Mouse (Mus musculus) yolk sac, embryonic 10.5 days (tissue): ENCODE results near the gene Gnai3.
A peak's percentile ranks its signal among the peaks of the same experiment; 100 is the strongest.

Source experiments
- DNase-seq: peaks from one replicate; pipeline ENCODE4 v3.0.0-alpha.2; 2017; ENCODE audit warnings: low spot score

Gnai3 gene

DNA sequence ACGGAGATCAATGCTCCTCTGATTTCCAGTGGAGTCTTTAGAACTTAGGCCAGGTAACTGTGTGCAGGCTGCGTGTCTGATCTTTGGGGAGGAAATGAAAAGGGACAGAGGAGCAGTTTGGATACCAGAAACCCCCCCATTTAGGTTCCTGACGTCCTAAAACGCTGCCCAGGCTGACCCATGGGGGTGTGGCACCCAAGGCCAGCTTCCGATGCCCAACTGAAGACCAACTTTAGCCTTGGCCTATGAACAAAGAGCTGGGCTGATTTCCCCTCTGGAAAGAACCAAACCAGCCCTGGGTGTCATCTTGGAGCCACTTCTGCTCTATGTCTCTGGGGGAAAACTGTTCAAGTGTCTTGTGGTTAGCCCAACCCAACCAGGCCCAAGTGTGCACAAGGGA lies 18.1 kb upstream of the Gnai3 start:
- DNase-seq: no peak

DNA sequence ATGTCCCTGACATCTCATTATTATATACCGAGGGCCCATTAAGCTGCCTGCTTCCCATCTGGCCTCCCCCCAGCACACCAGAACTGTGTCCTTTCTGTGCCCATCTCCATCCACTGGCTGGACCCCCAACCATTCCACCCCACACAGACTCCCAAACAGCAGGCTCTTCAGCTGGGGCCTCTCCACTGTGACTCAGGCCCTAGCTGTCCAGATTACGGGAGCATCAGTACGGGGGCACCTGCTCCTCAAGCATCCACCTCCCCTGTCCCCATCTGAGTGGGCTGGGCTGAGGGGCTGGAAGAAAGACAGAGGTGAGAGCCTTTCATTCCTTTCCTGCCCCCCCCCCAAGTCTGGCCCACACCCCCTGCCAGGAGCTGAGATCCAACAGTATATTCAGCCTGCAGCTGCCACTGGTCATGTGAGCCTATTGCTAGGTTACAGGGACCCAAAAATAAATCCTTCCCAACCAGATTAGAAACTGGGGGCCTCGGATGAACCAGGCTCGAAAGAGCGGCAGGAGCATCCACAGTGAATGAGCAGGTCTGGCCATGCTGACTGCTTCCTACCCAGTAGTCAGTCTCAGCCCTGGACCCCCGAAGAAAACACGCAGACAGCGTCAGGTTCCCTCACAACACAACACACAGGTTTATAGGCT lies 12.6 kb upstream of the Gnai3 start:
- DNase-seq: no peak

DNA sequence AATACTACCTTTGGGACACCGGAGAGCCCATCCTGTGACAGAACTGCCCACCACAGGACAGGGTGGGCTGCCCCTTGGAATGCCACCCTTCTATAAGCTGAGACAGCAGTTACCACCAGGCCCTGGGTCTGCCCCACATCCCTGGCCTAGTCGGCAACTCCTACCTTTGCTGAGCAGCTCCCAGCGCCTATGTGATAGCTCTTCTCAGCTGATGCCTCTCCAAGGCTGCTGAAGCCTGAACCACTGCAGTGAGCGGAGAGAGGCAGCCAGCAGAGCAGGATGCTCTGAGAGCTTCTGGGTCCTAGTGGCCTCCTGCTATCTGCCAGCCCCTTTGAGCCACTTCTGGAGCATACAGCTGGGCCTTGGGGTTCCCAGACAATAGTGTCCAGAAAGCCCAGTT lies 8.7 kb upstream of the Gnai3 start, which contains the start of gene Gpr61:
TSS of gene Gpr61 (minus strand) at position 227 of the 400 bp plus-strand sequence.
- no peak for DNase-seq

DNA sequence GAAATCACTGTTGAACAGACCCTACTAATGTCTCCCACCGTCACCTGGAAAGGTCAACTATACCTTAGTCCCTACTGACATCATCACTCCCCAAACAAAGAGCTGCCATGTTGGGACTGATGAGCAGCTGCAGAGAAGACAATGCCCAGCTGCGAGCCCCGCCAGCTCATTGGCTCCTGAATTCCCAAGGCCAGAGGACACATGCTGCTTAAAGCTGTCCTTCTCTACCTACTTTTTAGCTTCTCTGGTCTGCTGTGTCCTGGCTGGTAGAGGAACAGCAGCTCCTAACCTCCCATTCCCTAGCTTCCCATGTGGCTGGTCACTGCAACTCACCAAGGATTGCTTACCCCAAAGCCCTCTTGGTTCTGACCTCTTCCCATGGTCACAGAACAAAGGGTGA lies 6.3 kb upstream of the Gnai3 start:
- no peak for DNase-seq

DNA sequence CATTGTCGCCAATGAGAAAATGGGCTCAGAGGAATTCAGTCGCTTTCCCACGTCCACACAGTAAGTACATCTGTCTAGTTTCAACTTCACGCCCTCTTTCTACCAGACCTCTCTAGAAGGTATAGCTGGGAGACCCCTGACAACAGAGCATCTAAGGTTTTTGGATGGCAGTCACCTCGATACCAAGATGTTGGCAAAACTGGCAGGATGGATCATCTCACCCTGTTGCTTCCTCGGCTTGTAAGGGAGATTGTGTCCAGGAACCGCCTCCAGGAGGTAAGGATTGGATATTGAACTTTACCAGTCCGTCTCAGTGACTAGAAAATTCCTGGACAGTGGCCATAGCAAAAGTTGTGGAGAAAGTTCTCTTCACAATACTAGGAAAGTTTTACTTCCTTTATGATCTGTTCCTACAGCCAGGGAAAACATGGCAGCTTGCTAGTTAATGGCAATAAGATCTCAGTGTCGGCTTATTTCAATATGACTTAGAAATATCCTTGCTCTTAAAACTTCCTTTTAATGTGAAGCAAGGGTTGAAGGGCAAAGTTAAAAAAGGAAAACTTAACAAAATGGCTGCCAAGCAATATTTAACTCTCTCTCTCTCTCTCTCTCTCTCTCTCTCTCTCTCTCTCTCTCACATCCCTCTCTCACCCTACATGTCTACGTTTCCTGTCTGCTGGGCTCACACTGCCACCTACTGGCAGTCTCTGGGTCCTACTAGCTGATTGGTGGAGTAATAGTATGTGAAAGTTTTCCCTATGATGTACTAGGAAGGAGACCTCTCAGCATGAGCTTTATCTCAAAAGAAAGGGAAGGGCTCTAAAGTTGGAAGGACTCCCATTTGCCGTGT lies 1.7 kb upstream of the Gnai3 start:
- peak; percentile 86 for DNase-seq

DNA sequence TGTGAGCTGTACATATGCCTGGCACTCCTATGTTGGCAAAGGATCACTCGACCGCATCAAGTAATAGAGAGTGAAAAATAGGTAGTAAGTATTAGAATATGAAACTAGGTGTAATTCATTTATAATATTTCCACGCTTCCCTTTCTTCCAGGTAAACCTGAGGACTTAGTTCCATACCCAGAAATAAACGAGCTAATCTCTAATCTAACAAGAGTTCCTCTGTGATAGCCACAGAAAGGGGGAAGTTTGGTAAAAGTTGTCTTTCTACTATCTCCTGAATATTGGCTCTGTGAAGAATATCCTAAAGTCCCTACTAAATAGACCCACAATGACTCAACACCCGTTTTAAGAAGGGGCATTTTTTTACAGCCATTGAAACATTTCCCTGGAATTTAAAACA lies 725 bp upstream of the Gnai3 start:
- DNase-seq: no peak

DNA sequence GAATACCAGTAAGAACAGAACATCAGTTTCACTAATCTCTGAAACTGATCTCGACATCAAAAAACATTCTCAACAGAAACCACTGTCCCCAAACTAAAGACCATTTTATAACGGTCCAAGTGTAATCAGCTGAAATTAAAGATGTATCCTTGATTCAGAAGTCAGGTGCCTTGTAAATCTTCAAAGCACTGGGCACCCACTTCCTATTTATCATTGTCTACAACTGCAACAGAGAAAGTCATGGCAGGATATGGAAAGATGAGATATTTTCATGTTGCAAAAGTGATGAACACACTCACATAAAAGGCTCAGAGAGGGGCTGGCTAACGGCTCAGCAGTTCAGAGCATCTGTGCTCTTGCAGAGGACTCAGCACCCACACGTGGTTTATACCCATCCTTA lies 5.2 kb downstream of the Gnai3 start:
- DNase-seq: no peak

DNA sequence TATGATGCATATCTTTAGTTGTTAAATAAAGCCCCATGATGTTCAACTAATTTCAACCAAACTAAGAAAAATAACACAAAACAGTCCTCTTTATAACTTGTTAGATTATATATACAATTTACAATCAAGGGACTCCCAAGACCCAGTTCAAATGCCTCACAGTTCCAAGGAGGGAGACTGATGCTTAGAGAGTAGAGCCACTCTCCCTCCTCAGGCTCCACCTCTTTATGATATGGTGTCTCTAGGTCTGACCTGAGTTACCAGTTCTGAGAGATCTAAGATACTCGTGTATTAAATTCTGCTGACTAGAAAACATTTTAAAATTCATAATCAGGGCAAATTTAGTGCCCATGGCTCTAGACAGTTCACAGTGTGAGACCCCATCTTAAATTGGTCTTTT lies 6.8 kb downstream of the Gnai3 start:
- no peak for DNase-seq

DNA sequence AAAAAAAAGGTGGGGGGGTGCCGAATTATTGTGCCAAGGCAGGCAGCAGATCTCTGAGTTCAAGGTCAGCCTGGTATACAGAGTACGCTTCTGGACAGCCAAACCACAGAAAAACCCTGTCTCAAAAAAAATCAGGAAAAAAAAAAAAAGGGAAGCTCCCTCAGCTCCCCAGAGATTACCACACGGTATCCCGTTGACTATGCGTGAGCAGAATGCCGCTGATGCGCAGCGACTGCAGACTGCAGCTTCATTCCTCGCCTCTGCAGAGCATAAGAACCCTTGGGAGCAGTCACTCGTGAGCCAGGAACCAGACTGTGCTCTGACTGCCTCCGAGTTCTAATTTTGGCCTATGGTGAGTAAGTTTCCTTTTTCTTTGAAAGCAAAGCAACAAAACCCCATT lies 11.2 kb downstream of the Gnai3 start:
- DNase-seq: no peak

DNA sequence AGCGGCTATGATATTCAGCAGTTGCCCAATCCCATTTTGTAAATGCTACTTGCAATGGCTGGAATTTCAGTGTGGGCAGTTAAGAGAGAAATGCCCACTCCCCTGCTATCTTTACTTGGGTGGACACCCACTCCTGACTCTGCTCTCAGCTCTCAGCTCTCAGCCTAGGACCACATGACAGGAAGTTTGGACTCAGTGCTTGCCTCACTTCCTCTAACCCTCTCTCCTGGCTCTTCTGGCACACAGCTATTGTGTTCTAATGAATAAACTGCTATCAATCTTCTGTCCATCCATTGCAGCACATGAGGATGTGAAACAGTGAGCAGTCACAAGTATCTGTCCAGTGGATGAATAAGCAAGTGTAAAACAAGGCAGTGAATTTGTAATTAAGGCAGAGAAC lies 13.5 kb downstream of the Gnai3 start:
- DNase-seq: no peak

DNA sequence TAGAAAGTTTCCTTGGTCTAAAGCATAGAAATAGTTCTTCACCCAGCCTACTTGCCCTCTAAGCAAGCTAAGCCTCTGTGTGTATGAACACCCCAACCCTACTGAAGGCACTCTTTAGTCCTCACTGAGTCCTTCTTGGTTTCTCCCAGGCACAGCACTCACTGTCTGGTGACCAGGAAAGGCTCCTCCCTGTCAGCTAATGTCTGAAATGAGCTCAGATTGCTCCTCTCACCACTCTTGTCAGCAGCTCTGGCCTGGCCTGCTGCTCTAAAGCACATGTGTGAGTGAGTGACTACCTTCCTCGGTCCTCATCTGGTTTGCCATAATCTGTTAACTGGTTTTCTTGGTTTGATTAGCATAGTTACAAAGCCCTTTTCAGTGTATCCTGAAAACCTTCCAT lies 14.1 kb downstream of the Gnai3 start:
- no peak for DNase-seq

DNA sequence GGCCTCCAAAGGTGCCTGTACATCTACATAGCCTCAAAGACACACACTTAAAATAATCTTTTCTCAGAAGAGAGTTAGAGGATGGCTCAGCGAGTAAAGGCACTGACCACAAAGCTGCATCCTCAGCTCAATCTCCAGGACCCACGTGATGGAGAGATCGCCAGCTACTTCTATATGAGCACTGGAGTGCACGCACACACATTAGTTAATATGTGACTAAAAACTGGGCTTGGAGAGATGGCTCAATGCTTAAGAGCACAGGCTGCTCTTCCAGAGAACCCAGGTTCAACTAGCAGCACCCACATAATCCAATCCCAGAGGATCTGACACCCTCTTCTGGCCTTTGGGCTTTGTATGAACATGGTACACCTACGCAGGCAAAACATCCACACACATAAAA lies 14.7 kb downstream of the Gnai3 start:
- DNase-seq: peak; percentile 68

DNA sequence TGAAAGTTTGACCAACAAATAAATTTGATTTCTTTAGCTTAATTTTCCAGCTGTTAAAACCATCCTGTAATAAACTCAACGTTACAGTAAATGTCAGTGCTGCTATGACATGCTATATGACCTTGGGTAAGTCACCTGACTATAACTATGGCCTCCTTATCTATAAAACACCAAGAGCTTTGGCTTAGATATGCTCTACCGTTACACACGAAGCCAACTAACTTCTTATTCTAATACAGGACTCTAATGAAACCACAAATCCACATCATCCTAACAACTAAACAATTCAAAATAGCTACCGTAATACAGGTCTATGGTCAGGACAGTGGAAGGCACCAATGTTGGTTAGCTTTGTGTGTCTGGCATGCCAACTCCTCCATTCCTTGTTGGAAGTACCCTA lies 16.1 kb downstream of the Gnai3 start:
- no peak for DNase-seq

DNA sequence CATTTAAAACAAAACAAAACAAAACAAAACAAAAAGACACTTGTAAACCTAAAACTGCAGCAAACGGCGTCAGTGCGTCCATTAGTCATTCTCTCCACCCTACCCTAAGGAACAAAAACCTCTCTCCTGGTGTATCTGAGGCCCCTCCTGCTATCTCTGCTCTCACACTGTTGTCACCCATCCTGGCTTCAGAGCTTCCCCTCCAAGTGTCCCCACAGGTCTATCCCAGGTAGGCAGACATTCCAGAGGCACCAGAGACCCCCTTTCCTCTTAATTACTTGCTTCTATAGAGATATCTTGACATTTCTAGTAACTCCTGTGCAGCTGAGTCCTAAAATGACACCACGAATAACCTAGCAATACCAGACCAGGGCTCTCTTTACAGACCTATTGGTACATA lies 16.6 kb downstream of the Gnai3 start:
- DNase-seq: no peak

DNA sequence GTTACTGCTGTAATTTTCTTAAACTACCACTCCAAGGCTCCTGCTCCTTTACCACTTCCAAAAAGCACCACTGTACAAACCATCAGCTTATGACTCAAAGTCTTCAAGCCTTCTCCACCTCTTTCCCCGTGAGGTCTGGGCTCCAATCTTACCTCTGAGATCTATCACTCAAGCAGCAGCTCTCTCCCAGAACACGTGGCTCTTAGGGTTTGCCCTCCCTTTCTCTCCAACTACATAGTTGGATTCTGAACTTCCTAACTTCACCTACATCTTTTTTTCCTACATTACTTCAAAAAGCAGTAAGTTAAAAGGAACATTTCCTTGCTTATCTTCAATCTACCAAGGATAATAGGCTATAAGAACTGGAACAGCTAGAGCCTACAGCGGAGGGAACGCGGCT lies 17.4 kb downstream of the Gnai3 start:
- DNase-seq: no peak

DNA sequence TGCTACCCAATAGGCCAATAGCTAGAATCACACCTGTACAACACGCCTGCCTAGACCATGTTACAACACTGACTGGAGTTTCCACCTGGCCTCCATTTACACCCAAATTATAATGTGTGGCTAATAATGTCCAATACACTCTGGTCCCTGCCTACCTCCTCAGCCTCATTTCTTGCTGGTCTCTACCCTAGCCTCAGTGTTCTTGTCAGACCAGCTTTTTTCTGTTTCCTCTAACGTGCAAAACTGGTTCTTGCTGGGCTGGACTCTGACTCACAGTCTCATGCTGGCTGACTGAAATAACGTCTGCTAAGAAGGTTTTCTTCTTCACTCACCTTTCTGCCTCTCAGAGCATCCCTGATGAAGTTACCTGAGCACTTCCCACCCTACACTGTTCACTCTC lies 19.6 kb downstream of the Gnai3 start:
- no peak for DNase-seq

DNA sequence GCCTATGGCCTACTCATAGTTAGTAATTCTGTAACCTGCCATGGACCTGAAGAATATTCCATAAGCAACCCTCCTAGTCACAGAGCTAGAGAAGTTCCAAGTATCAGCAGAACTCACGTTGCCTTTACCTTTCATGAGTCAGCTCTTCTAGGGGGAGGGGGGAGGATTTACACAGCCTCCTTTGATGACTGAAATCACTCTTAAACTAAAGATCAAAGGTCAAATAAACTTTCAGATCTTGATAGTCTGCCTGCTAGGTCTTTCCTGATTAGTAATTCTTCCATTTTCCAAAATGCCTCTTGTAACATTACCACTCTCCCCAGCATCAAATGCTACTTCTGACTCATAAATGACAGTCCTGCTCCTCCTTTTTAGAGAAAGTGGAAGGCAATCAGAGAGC lies 21.8 kb downstream of the Gnai3 start:
- DNase-seq: peak; percentile 59

DNA sequence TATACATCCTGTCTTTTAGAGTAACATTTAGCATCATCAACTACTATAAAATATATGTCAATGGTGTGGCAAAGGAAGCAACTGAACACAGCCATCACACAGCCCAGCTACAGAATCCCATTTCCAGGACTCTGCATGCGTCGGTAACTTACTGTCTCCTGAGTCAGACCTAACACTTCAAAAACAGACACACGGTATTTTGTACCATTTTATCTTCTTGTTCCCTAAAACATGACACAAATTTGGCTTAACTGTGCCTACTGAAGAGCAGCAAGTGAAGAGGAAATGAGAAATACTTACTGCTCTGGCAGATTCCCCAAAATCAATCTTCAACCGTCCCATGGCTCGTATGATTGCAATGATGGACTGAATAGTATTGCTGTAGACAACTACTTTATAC lies 22.7 kb downstream of the Gnai3 start:
- no peak for DNase-seq

DNA sequence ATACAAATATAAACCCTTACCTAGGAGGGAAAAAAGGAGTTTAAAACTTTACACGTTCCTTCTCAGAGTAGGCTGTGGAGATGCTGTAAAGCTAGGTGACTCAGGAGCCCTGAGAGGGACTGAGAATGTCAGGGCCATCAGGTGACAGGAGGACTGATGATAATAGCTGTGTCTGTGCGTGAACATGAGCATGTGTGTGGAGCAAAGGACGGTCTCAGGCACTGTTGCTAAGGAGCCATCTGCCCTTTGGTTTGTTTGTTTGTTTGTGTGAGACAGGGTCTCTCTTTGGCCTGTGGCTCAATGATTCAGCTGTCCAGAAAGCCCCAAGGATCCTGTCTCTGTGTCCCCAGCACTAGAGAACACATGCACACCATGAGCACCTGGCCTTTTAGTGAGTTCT lies 24.8 kb downstream of the Gnai3 start:
- DNase-seq: peak; percentile 32

DNA sequence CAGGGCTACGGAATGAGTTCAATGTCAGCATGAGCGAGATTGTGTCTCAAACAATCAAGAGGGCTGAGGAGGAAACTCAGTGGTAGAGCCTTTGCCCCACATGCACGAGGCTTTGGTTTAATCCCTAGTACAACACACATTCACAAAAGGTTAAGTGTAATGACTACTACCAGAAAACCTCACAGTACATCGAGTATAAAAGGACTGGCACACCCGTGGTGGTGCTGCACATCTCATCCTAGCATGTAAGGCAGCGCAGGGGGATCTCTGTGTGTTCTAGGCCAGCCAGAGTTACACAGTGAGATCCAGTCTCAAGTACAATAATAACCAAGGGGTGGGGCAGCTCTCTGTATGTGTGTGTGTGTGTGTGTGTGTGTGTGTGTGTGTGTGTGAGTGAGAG lies 28.5 kb downstream of the Gnai3 start:
- no peak for DNase-seq

DNA sequence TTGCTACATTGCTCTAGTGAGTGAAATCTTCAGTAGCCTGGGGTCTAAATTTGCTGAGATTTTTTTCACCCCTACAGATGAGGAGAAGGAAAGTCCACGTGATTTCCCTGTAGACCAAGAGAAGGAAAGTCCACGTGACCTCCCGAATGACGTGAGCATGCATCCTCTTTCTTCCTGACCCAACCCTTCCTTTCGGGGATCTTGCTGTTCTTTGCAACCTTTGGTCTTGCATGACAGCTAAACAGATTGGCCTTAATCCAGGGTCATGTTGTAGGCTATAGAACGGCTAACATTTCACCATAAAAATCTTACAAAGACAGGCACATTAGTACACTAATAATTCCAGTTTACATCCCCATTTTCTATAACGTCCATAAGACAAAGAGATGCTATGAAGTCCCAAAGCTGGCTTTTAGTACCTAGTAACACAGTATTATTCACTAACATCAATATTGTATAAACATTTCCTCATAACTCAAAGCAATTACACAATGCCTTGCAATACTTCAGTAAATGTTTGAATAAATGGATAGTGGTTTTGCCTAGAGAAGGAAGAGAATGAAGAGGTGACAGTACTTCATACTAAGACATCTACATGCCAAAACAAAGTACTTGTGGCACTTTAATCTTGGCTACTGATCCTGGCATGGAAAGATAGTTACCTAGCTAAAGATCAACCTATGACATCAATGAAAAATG lies 32.2 kb downstream of the Gnai3 start:
- DNase-seq: peak; percentile 46

DNA sequence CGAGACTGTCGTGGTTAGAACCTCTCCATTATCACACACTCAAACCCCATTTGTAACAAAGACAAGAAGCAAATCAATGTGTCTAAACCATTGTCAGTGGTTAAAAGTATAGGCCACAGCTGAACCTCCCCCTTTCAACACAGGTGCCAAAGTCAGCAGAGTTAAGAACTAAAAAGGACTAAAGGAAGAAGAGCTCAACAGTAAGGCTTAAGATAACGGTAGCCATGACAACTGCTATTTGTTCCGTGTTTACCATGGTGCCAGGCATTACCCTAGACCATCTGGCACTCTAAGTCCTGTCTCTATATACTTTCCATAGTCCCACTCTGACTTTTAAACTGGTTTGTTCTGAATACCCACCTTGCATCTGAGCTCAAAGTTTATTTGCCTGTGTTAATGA lies 33.3 kb downstream of the Gnai3 start:
- DNase-seq: no peak

DNA sequence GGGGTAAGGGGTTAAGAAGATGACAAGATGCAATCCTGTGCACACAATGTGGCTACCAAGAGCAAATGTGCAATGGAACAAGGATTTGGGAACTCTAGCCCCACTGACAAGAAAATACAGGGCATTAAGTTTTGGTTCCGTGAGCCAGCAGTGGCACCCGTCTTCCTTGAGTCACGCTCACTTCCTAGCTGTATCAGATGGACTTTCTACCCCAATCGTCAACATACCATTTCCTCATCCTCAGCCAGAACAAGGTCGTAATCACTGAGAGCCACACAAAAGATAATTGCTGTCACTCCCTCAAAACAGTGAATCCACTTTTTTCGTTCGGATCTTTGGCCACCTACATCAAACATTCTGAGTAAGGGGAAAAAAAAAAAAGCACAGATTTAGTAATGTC lies 33.7 kb downstream of the Gnai3 start:
- DNase-seq: peak; percentile 50
